Mouse (Mus musculus): Measurements from ENCODE around the gene Slc17a8.

- TF ChIP-seq GATA1 (IDR thresholded peaks at IDR 0.05; ENCODE audit: borderline replicate concordance, low read length) (no peak), FLI1 (IDR thresholded peaks at IDR 0.05; ENCODE audit: low read length) (no peak)
These were observed 42.3 kb downstream of the Slc17a8 start for GRCm38 (mm10) chr10:89578801-89579200.
